Mouse (Mus musculus): Measurements from ENCODE around the gene Gm16181.

DNA sequence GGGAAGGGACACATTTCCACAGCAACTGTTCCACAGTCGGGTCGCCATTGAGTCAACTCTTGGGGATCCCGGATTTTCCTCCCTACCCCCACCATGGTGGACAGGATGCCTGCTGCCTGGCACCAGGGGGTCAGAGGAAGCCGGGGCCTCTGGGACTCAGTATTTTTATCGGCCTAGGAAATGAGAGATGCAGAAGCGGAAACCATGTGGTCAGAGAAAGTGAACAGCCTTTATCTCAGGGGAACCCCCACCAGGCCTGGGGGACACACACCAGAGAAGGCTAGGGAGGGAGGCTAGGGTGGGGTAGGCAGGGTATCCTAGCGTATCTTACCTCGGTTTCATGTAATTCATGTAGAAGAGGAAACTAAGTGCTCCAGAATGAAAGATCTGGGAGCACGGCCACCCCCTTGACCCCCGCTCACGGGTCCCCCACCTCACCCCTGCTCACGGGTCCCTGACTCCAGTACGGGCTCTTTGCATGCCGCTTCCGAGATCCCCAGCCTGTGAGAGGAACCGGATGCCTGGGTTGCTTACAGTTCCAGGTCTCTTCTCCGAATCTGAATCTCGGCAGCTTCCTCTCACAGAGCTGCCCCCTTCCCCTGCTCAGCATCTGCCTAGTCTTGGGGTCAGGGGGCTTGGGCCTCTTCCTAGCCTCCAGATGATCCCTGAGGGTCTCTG lies 2.0 kb upstream of the Gm16181 start:
- TF ChIP-seq MAX (IDR thresholded peaks at IDR 0.05) = no peak
- TF ChIP-seq CTCF (IDR thresholded peaks at IDR 0.05; ENCODE audit: control insufficient read depth, insufficient read depth, insufficient read length) = no peak
- no peak for TF ChIP-seq MYOD1 (IDR thresholded peaks at IDR 0.05; ENCODE audit: control insufficient read depth, insufficient read length, low read depth)
- TF ChIP-seq USF1 (IDR thresholded peaks at IDR 0.05; ENCODE audit: low read depth) = no peak
- TF ChIP-seq CEBPB (IDR thresholded peaks at IDR 0.05; ENCODE audit: low read depth) = no peak

Data from C2C12 (cell line).